ENCODE assay signal across 8 mouse cellular contexts in genomic region chr2:28468486-28469225, GRCm38 (mm10). TPM values are rescaled to one million over a fixed set of nuclear protein-coding genes. Genes with fewer than 3 reads are reported as not detected.
DNase-seq lines count a peak whose midpoint lies in the region; ATAC-seq and TF ChIP-seq lines count a peak whose summit lies in the region.

No protein-coding gene starts in this region.

- ATAC-seq in heart, embryonic 14.5 days (ENCODE audit: insufficient number of reproducible peaks, insufficient read depth, low FRiP score, low read depth) = no peak
- ATAC-seq in forebrain, embryonic 14.5 days = no peak
- no peak for ATAC-seq in liver, embryonic 15.5 days (ENCODE audit: insufficient read depth)
- ATAC-seq in inflammation-experienced regulatory T-cells, adult 6 months = no peak

- WGBS in heart, embryonic 14.5 days = 48% methylated on average over 18 of the region's 18 CpGs
- 53% methylated on average over 18 of the region's 18 CpGs for WGBS in forebrain, embryonic 14.5 days
- WGBS in liver, embryonic 15.5 days (ENCODE audit: insufficient replicate concordance) = 41% methylated on average over 18 of the region's 18 CpGs

- peaks cover 6% of the 10 kb centered on the region; the same call in 1 of the 2 replicates for H3K9me3 ChIP-seq in heart, embryonic 14.5 days (ENCODE audit: control insufficient read depth, low read length)
- no peaks in the 10 kb centered on the region for H3K9me3 ChIP-seq in MEL (replicated peaks; ENCODE audit: insufficient read depth, low read length)
- H3K9me3 ChIP-seq in forebrain, embryonic 14.5 days (replicated peaks; ENCODE audit: control insufficient read depth, low read length) = no peaks in the 10 kb centered on the region; the same call in 1 of the 2 replicates
- H3K9me3 ChIP-seq in liver, embryonic 15.5 days (replicated peaks) = no peaks in the 10 kb centered on the region

- H3K79me2 ChIP-seq in MEL (ENCODE audit: control insufficient read depth, insufficient read depth, low read length, poor library complexity) = peaks cover 12% of the 10 kb centered on the region

- peak overlapping the region; percentile 89 for H3K9ac ChIP-seq in heart, embryonic 14.5 days (ENCODE audit: low read length)
- H3K9ac ChIP-seq in MEL (ENCODE audit: control insufficient read depth, low read depth, low read length, poor library complexity, severe bottlenecking) = peak overlapping the region; percentile 81
- H3K9ac ChIP-seq in forebrain, embryonic 14.5 days (ENCODE audit: low read length) = peak overlapping the region; percentile 94
- H3K9ac ChIP-seq in liver, embryonic 15.5 days = peak overlapping the region; percentile 70

- no peak for DNase-seq in heart, postnatal 36 days
- DNase-seq in MEL (ENCODE audit: low read depth, low spot score) = peak; percentile 38
- no peak for DNase-seq in forebrain, embryonic 14.5 days (ENCODE audit: low spot score)
- DNase-seq in left cerebral cortex, postnatal 4 days = no peak
- no peak for DNase-seq in right cerebral cortex, postnatal 36 days (ENCODE audit: low spot score in 2 of 2)

- H3K4me3 ChIP-seq in heart, embryonic 14.5 days (ENCODE audit: control insufficient read depth in 1 of 2, insufficient read depth in 1 of 2, low read depth in 1 of 2, low read length in 2 of 2) = peak overlapping the region; percentile 71 to 83
- H3K4me3 ChIP-seq in MEL (ENCODE audit: control insufficient read depth in 1 of 2, insufficient read depth in 1 of 2, low read depth in 2 of 2, low read length in 2 of 2) = peak overlapping the region; percentile 82 to 86
- peak overlapping the region; percentile 91 for H3K4me3 ChIP-seq in forebrain, embryonic 14.5 days (ENCODE audit: low read depth, low read length)
- H3K4me3 ChIP-seq in liver, embryonic 15.5 days (replicated peaks) = peak overlapping the region; percentile 73

- no peak for TF ChIP-seq CTCF in MEL (IDR thresholded peaks at IDR 0.05 in 2 of 3, conservative IDR thresholded peaks at IDR 0.05 in 1 of 3; ENCODE audit: control insufficient read depth in 1 of 3, insufficient read depth in 1 of 3, low read depth in 2 of 3, low read length in 3 of 3, poor library complexity in 1 of 3, severe bottlenecking in 1 of 3)

- no peak for TF ChIP-seq RAD21 in MEL (IDR thresholded peaks at IDR 0.05; ENCODE audit: low read depth, low read length)

- peaks cover 8 to 13% of the 10 kb centered on the region in 2 experiments for H3K4me1 ChIP-seq in heart, embryonic 14.5 days (ENCODE audit: control insufficient read depth in 2 of 2, insufficient read depth in 2 of 2, low read length in 2 of 2)
- peaks cover 3 to 12% of the 10 kb centered on the region in 2 experiments; a peak in 2 of 4 replicates for H3K4me1 ChIP-seq in MEL (ENCODE audit: control insufficient read depth in 1 of 2, insufficient read depth in 2 of 2, low read length in 2 of 2)
- H3K4me1 ChIP-seq in forebrain, embryonic 14.5 days (ENCODE audit: control insufficient read depth, insufficient read depth, low read length) = peaks cover 15% of the 10 kb centered on the region; the same call in 1 of the 2 replicates
- H3K4me1 ChIP-seq in liver, embryonic 15.5 days (replicated peaks) = peaks cover 19% of the 10 kb centered on the region

- no peak overlapping the region for H3K27ac ChIP-seq in heart, embryonic 14.5 days (replicated peaks in 1 of 2; ENCODE audit: control insufficient read depth in 1 of 2, insufficient read depth in 1 of 2, low read depth in 2 of 2, low read length in 2 of 2)
- H3K27ac ChIP-seq in MEL (ENCODE audit: control insufficient read depth, low read depth, low read length) = no peak overlapping the region; the same call in 1 of the 2 replicates
- H3K27ac ChIP-seq in forebrain, embryonic 14.5 days (ENCODE audit: low read depth, low read length) = no peak overlapping the region
- no peak overlapping the region for H3K27ac ChIP-seq in liver, embryonic 15.5 days (replicated peaks)

- H3K4me2 ChIP-seq in heart, embryonic 14.5 days (ENCODE audit: low read length) = peak overlapping the region; percentile 82
- H3K4me2 ChIP-seq in forebrain, embryonic 14.5 days (ENCODE audit: low read length) = peak overlapping the region; percentile 68
- H3K4me2 ChIP-seq in liver, embryonic 15.5 days = peak overlapping the region; percentile 74

- TF ChIP-seq POLR2A in MEL (IDR thresholded peaks at IDR 0.05; ENCODE audit: control insufficient read depth in 1 of 2, insufficient read depth in 1 of 2, low read depth in 1 of 2, low read length in 2 of 2, poor library complexity in 1 of 2) = no peak

- intact Hi-C loops in heart, postnatal 36 days (cut with DNase I) = no loop called here
- intact Hi-C loops in left cerebral cortex, postnatal 4 days (cut with DNase I) = no loop called here

- TF ChIP-seq EP300 in MEL (IDR thresholded peaks at IDR 0.05; ENCODE audit: low read depth in 1 of 2, low read length in 2 of 2) = no peak

- peaks cover 17% of the 10 kb centered on the region for H3K27me3 ChIP-seq in heart, embryonic 14.5 days (ENCODE audit: control insufficient read depth, insufficient read depth, low read length)
- 0 out of 4 replicates have a peak, but pooled peaks cover 0 to under 1% of the 10 kb centered on the region in 2 experiments for H3K27me3 ChIP-seq in MEL (ENCODE audit: control insufficient read depth in 1 of 2, insufficient read depth in 2 of 2, low read length in 2 of 2)
- 0 out of 2 replicates have a peak, but pooled peaks cover 5% of the 10 kb centered on the region for H3K27me3 ChIP-seq in forebrain, embryonic 14.5 days (replicated peaks; ENCODE audit: control insufficient read depth, insufficient read depth, low read length)
- H3K27me3 ChIP-seq in liver, embryonic 15.5 days = peaks cover 35% of the 10 kb centered on the region

- peaks cover 28% of the 10 kb centered on the region for H3K36me3 ChIP-seq in heart, embryonic 14.5 days (ENCODE audit: control insufficient read depth, insufficient read depth, low read length)
- H3K36me3 ChIP-seq in MEL (ENCODE audit: control insufficient read depth in 1 of 2, insufficient read depth in 2 of 2, low read length in 2 of 2) = peaks cover 2% of the 10 kb centered on the region in 2 experiments; a peak in 3 of 4 replicates
- H3K36me3 ChIP-seq in forebrain, embryonic 14.5 days (ENCODE audit: control insufficient read depth, insufficient read depth, low read length) = peaks cover 32% of the 10 kb centered on the region
- H3K36me3 ChIP-seq in liver, embryonic 15.5 days (replicated peaks) = peaks cover 24% of the 10 kb centered on the region

RNA-seq across cellular contexts. Expression of gene Mrps2, which starts 0.8 kb away (rescaled TPM):
- 47.9 and 50.9 TPM in 2 replicates for polyA plus RNA-seq in heart, embryonic 14.5 days (2014; fragmentation: Nextera tagmentation; extraction: Ambion mirVana)
- 10 to 100 TPM; 38.2 to 41.8 TPM for total RNA-seq in heart, postnatal 36 days (2021)
- total RNA-seq in MEL (2012; rRNA removed) = 26.5 and 30.5 TPM in 2 replicates
- 10 to 100 TPM; 70.3 to 71.4 TPM for polyA plus RNA-seq in MEL (2012; ENCODE audit: insufficient read depth in 1 of 2, insufficient read length in 2 of 2, low read depth in 1 of 2, low replicate concordance in 2 of 2, missing spikeins in 1 of 2)
- polyA plus RNA-seq in forebrain, embryonic 14.5 days (2014; fragmentation: Nextera tagmentation; extraction: Ambion mirVana) = 55.0 and 59.2 TPM in 2 replicates
- 23.5 and 23.7 TPM in 2 replicates for polyA plus RNA-seq in liver, embryonic 15.5 days (2015; fragmentation: Nextera tagmentation; extraction: Ambion mirVana)
- total RNA-seq in left cerebral cortex, postnatal 4 days (2021) = 10 to 100 TPM; 38.5 to 39.2 TPM
- 10 to 100 TPM; 17.7 to 22.1 (median 19.3) TPM for polyA plus RNA-seq in inflammation-experienced regulatory T-cells, adult 6 months (2017; shearing (Covaris generic))

RNA-seq across cellular contexts. Expression of gene 1700007K13Rik, which starts 2.5 kb away (rescaled TPM):
- 0.43 TPM in 1 of 2 replicates, not detected in the other for polyA plus RNA-seq in heart, embryonic 14.5 days (2014; fragmentation: Nextera tagmentation; extraction: Ambion mirVana)
- total RNA-seq in heart, postnatal 36 days (2021) = not detected
- total RNA-seq in MEL (2012; rRNA removed) = not detected in 2 replicates
- not detected for polyA plus RNA-seq in MEL (2012; ENCODE audit: insufficient read depth in 1 of 2, insufficient read length in 2 of 2, low read depth in 1 of 2, low replicate concordance in 2 of 2, missing spikeins in 1 of 2)
- 2.5 and 3.2 TPM in 2 replicates for polyA plus RNA-seq in forebrain, embryonic 14.5 days (2014; fragmentation: Nextera tagmentation; extraction: Ambion mirVana)
- polyA plus RNA-seq in liver, embryonic 15.5 days (2015; fragmentation: Nextera tagmentation; extraction: Ambion mirVana) = not detected in 2 replicates
- total RNA-seq in left cerebral cortex, postnatal 4 days (2021) = 1 to 10 TPM; 2.1 to 2.6 TPM
- polyA plus RNA-seq in inflammation-experienced regulatory T-cells, adult 6 months (2017; shearing (Covaris generic)) = under 1 TPM in 1 of 3 experiments, not detected in 2; 0.52 TPM

RNA-seq across cellular contexts. Expression of gene Ppp1r26, which starts 22.1 kb away (rescaled TPM):
- polyA plus RNA-seq in heart, embryonic 14.5 days (2014; fragmentation: Nextera tagmentation; extraction: Ambion mirVana) = 2.8 and 3.6 TPM in 2 replicates
- 1 to 10 TPM; 3.2 to 4.7 TPM for total RNA-seq in heart, postnatal 36 days (2021)
- not detected in 2 replicates for total RNA-seq in MEL (2012; rRNA removed)
- not detected for polyA plus RNA-seq in MEL (2012; ENCODE audit: insufficient read depth in 1 of 2, insufficient read length in 2 of 2, low read depth in 1 of 2, low replicate concordance in 2 of 2, missing spikeins in 1 of 2)
- 4.6 and 5.6 TPM in 2 replicates for polyA plus RNA-seq in forebrain, embryonic 14.5 days (2014; fragmentation: Nextera tagmentation; extraction: Ambion mirVana)
- 0.13 and 0.14 TPM in 2 replicates for polyA plus RNA-seq in liver, embryonic 15.5 days (2015; fragmentation: Nextera tagmentation; extraction: Ambion mirVana)
- total RNA-seq in left cerebral cortex, postnatal 4 days (2021) = 10 to 100 TPM; 35.8 to 36.2 TPM
- polyA plus RNA-seq in inflammation-experienced regulatory T-cells, adult 6 months (2017; shearing (Covaris generic)) = not detected

RNA-seq across cellular contexts. Expression of gene Gbgt1, which starts 28.0 kb away (rescaled TPM):
- polyA plus RNA-seq in heart, embryonic 14.5 days (2014; fragmentation: Nextera tagmentation; extraction: Ambion mirVana) = not detected in 2 replicates
- 1 to 10 TPM; 2.6 to 3.7 TPM for total RNA-seq in heart, postnatal 36 days (2021)
- total RNA-seq in MEL (2012; rRNA removed) = not detected in 2 replicates
- polyA plus RNA-seq in MEL (2012; ENCODE audit: insufficient read depth in 1 of 2, insufficient read length in 2 of 2, low read depth in 1 of 2, low replicate concordance in 2 of 2, missing spikeins in 1 of 2) = under 1 TPM in 1 of 2 experiments, not detected in 1; 0.11 TPM
- polyA plus RNA-seq in forebrain, embryonic 14.5 days (2014; fragmentation: Nextera tagmentation; extraction: Ambion mirVana) = 0.22 and 0.33 TPM in 2 replicates
- polyA plus RNA-seq in liver, embryonic 15.5 days (2015; fragmentation: Nextera tagmentation; extraction: Ambion mirVana) = 0.50 and 0.60 TPM in 2 replicates
- 1 to 10 TPM; 2.5 to 2.6 TPM for total RNA-seq in left cerebral cortex, postnatal 4 days (2021)
- not detected for polyA plus RNA-seq in inflammation-experienced regulatory T-cells, adult 6 months (2017; shearing (Covaris generic))

RNA-seq across cellular contexts. Expression of gene Gm10134, which starts 37.2 kb away (rescaled TPM):
- 0.86 and 1.1 TPM in 2 replicates for polyA plus RNA-seq in heart, embryonic 14.5 days (2014; fragmentation: Nextera tagmentation; extraction: Ambion mirVana)
- total RNA-seq in heart, postnatal 36 days (2021) = 1 to 10 TPM in 1 of 2 experiments, under 1 TPM in 1; 0.84 to 1.3 TPM
- not detected in 2 replicates for total RNA-seq in MEL (2012; rRNA removed)
- not detected for polyA plus RNA-seq in MEL (2012; ENCODE audit: insufficient read depth in 1 of 2, insufficient read length in 2 of 2, low read depth in 1 of 2, low replicate concordance in 2 of 2, missing spikeins in 1 of 2)
- 0.94 TPM in 1 of 2 replicates, not detected in the other for polyA plus RNA-seq in forebrain, embryonic 14.5 days (2014; fragmentation: Nextera tagmentation; extraction: Ambion mirVana)
- 0.37 and 0.82 TPM in 2 replicates for polyA plus RNA-seq in liver, embryonic 15.5 days (2015; fragmentation: Nextera tagmentation; extraction: Ambion mirVana)
- total RNA-seq in left cerebral cortex, postnatal 4 days (2021) = not detected
- not detected for polyA plus RNA-seq in inflammation-experienced regulatory T-cells, adult 6 months (2017; shearing (Covaris generic))
